Mouse (Mus musculus) stomach, postnatal 0 days (tissue): ENCODE measurements at regions not wholly inside any gene's neighbourhood (a gene's known extent, or its start where the extent isn't known, plus 50 kb on each side); places are given as distances from the start of the nearest gene placed in this dataset.

ENCODE experiments used
- ATAC-seq: fragments of 200-750 bp; cut with Nextera tagmentation; 2 replicates; pipeline ENCODE4 v1.8.0; 2017; ENCODE audit not compliant: low FRiP score, low TSS enrichment
- DNase-seq: peaks from one replicate; pipeline ENCODE4 v3.0.0-alpha.2; 2016; ENCODE audit warnings: low spot score
- H3K27ac ChIP-seq: fragments of 300-500 bp; sonication (generic); replicated peaks from 2 replicates; pipeline ENCODE4 v1.5.1; 2014; ENCODE audit warnings: mild to moderate bottlenecking, control low read depth
- H3K27me3 ChIP-seq: fragments of 300-500 bp; sonication (generic); 2 replicates; pipeline ENCODE4 v1.6.1; 2014; ENCODE audit warnings: low read length; ENCODE audit not compliant: control insufficient read depth, insufficient read depth
- H3K36me3 ChIP-seq: fragments of 300-500 bp; sonication (generic); 2 replicates; pipeline ENCODE4 v1.6.1; 2014; ENCODE audit warnings: low read length, mixed read lengths; ENCODE audit not compliant: control insufficient read depth, insufficient read depth
- H3K4me1 ChIP-seq: fragments of 300-500 bp; sonication (generic); replicated peaks from 2 replicates; pipeline ENCODE4 v1.6.1; 2014; ENCODE audit warnings: antibody characterized with exemption; ENCODE audit not compliant: control insufficient read depth, insufficient read depth
- H3K4me2 ChIP-seq: fragments of 300-500 bp; sonication (generic); replicated peaks from 2 replicates; pipeline ENCODE4 v1.6.1; 2014; ENCODE audit warnings: low read depth, mild to moderate bottlenecking, control low read depth, moderate library complexity
- H3K4me3 ChIP-seq: fragments of 300-500 bp; sonication (generic); 2 replicates; pipeline ENCODE4 v1.5.1; 2014; ENCODE audit warnings: low read depth, low read length, control low read depth
- H3K9ac ChIP-seq: fragments of 300-500 bp; sonication (generic); 2 replicates; pipeline ENCODE4 v1.6.1; 2014; ENCODE audit warnings: mild to moderate bottlenecking, low read length, control low read depth, mixed read lengths
- H3K9me3 ChIP-seq: fragments of 300-500 bp; sonication (generic); 2 replicates; pipeline ENCODE4 v1.6.1; 2016; ENCODE audit warnings: low read length; ENCODE audit not compliant: control insufficient read depth
- CTCF ChIP-seq: IDR thresholded peaks from 2 replicates; pipeline ENCODE4 v1.5.1; 2016; ENCODE audit warnings: antibody characterized with exemption, low read depth, mild to moderate bottlenecking, moderate library complexity
- EP300 ChIP-seq: optimal IDR thresholded peaks from 2 replicates; pipeline ENCODE3; 2016; ENCODE audit warnings: antibody characterized with exemption
- WGBS: fragments of 180-500 bp; shearing (Covaris S2); extraction: QIAGEN DNeasy Blood & Tissue Kit; methylation state at CpG from one replicate; pipeline ENCODE4 v1.1.7; 2014; 5-methylcytosine and 5-hydroxymethylcytosine counted together

DNA sequence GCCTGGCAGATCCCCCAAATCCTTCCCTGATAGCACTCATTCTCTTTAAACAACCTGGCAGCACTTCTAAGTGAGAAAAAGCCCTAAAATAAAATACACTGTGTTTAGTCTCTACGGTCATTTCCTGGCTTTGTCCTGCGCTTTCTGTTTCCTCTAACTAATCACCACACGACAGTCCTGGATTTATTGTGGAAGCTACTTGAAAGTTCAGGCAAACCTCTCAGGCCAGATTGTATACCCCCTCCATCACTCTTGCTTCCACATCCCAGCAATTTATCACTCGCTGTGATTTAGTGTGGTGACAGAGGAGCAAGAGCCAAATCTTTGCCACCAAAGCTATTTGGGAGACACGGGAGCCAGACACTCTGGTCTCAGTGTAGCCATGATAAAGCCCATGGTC, 221.0 kb upstream of the Slc24a2 start:
- DNase-seq (no peak), ATAC-seq (no peak)
- TF ChIP-seq EP300 (no peak), CTCF (no peak)
- no peaks in the 10 kb centered on the region for H3K9me3 ChIP-seq
- H3K36me3 ChIP-seq, result no peaks in the 10 kb centered on the region
- H3K9ac ChIP-seq, result no peak overlapping the region
- H3K4me1 ChIP-seq, result no peaks in the 10 kb centered on the region
- WGBS, result 21% methylated on average over 5 of the region's 5 CpGs
- H3K27ac ChIP-seq, result no peak overlapping the region
- H3K4me3 ChIP-seq, result no peak overlapping the region
- H3K27me3 ChIP-seq, result no peaks in the 10 kb centered on the region
- H3K4me2 ChIP-seq, result no peak overlapping the region

DNA sequence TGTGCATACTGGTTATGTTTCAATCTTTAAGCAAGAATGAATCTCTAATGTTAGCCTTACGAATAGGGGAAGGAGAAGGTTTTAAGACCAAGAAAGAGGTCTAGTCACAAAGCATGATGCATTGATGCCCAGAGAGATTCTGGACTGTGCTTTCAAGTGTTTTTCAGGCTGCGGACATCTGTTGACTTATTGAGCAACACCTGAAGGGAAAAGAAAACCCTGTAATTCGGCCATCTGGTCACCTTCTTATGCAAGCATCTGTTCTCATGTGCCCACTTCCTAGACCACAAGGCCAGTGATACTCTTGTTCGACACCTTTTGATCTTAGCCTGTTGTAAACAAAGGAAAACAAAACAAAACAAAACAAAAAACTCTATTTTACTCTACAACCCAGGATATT, 218.1 kb upstream of the Slc24a2 start:
- Histone ChIP-seq H3K27ac (no peak overlapping the region), H3K4me3 (no peak overlapping the region), H3K9ac (no peak overlapping the region), H3K4me2 (no peak overlapping the region), H3K4me1 (no peaks in the 10 kb centered on the region), H3K36me3 (no peaks in the 10 kb centered on the region), H3K27me3 (no peaks in the 10 kb centered on the region), H3K9me3 (no peaks in the 10 kb centered on the region)
- 85% methylated on average over 4 of the region's 4 CpGs for WGBS
- TF ChIP-seq EP300 (no peak), CTCF (no peak)
- no peak for DNase-seq
- no peak for ATAC-seq

DNA sequence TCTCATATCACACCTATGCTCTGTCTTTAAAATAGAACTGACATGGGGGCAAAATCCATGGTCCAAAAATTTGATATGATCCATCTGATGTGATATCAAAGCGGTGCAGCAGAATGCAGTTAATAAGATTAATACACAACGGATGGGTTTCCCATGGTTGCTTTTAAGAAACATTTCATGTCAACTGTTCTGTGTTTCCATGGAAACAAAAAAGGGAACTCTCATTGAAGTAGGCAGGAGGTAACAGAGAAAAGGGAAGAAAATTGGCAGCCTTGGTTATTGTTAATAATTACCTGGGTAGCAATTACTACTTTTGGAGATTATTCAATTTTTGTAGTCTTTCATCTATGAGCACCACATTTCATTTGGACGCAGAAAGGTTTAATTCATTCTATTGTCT, 216.6 kb upstream of the Slc24a2 start:
- no peak for ATAC-seq
- Histone ChIP-seq H3K4me1 (no peaks in the 10 kb centered on the region), H3K9ac (no peak overlapping the region), H3K9me3 (no peaks in the 10 kb centered on the region), H3K4me2 (no peak overlapping the region), H3K27me3 (no peaks in the 10 kb centered on the region), H3K27ac (no peak overlapping the region), H3K4me3 (no peak overlapping the region), H3K36me3 (no peaks in the 10 kb centered on the region)
- 89% methylated on average over 3 of the region's 3 CpGs for WGBS
- DNase-seq, result no peak
- TF ChIP-seq EP300, result no peak
- no peak for TF ChIP-seq CTCF

DNA sequence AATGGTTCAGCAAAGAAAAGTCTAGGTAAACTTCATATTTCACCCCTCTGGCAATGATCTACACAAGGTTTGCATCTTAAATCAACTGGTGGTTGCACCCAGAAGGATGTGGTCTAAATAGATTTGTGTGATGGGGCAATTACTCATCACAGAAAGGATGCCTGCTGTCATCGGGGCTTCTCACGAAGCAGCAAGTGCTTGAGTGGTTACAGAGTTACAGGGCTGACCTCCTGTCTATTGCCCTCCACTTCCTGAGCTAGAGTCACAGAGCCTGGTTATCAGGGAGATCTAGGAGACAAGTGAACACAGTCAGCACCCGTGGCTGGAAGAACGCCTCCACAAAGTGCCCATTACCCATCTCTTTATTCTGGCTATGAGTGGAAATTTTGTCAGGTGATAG, 203.9 kb upstream of the Slc24a2 start:
- no peak for TF ChIP-seq EP300
- no peak for TF ChIP-seq CTCF
- no peak overlapping the region for H3K4me3 ChIP-seq
- no peak overlapping the region for H3K27ac ChIP-seq
- ATAC-seq (no peak), DNase-seq (no peak)
- H3K4me1 ChIP-seq, result no peaks in the 10 kb centered on the region
- H3K4me2 ChIP-seq, result no peak overlapping the region
- no peaks in the 10 kb centered on the region for H3K9me3 ChIP-seq
- no peaks in the 10 kb centered on the region for H3K27me3 ChIP-seq
- H3K9ac ChIP-seq, result no peak overlapping the region
- 58% methylated on average over 4 of the region's 4 CpGs for WGBS
- H3K36me3 ChIP-seq, result no peaks in the 10 kb centered on the region

DNA sequence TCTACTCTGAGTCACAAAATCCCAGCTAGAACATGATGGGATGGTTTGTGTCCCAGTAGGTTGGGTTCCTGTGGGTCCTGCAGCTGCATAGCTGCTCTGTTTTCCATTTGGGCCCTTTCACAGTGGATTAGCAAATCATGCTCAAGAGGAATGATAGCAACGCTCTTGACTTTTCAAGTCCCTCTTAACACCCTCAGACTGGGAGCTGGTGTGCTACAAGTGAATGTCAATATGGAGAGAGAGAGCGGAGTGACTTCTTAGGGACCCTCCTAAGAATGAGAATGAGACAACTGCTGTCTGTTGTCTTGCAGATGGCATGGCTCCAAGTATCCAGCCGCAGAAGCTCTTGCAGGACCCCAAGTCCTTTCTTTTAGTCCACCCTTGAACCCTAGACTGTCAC, 198.1 kb upstream of the Slc24a2 start:
- WGBS, result 77% methylated on average over 3 of the region's 3 CpGs
- TF ChIP-seq EP300, result no peak
- no peak for TF ChIP-seq CTCF
- Histone ChIP-seq H3K4me1 (no peaks in the 10 kb centered on the region), H3K4me3 (no peak overlapping the region), H3K9ac (no peak overlapping the region), H3K27me3 (no peaks in the 10 kb centered on the region), H3K27ac (no peak overlapping the region), H3K4me2 (no peak overlapping the region), H3K9me3 (no peaks in the 10 kb centered on the region), H3K36me3 (no peaks in the 10 kb centered on the region)
- no peak for DNase-seq
- ATAC-seq, result no peak

DNA sequence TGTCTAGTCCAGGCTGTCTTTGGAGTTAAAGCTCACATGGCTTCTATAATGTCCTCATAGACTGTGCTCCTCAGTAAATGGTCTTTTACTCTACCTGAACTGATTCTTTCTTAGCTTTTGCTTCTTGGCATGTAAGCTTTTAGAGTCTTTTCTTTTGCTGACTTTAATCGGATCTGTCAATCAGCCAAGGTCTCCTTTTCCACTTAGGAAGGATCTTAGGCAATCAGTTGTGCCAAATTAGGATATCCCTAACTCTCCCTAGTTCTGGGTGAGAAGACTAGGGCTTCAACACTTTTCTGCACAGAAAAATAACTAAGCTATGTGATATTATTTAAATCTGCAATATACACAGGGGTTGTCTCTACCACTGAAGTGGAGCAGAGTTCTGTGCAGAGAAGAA, 193.8 kb upstream of the Slc24a2 start:
- TF ChIP-seq EP300 (no peak), CTCF (no peak)
- 87% methylated on average over 1 of the region's 1 CpGs for WGBS

More for the DNA sequence above, 193.8 kb upstream of the Slc24a2 start:
- ATAC-seq (no peak), DNase-seq (no peak)
- no peaks in the 10 kb centered on the region for H3K9me3 ChIP-seq
- H3K27ac ChIP-seq, result no peak overlapping the region
- no peaks in the 10 kb centered on the region for H3K36me3 ChIP-seq
- H3K4me2 ChIP-seq, result no peak overlapping the region
- H3K4me3 ChIP-seq, result no peak overlapping the region
- H3K9ac ChIP-seq, result no peak overlapping the region
- H3K4me1 ChIP-seq, result no peaks in the 10 kb centered on the region
- no peaks in the 10 kb centered on the region for H3K27me3 ChIP-seq
